Mouse (Mus musculus): Measurements from ENCODE around the gene Rab28.
"Not testable (repeated sequence)": the region's sequence is repeated elsewhere in the genome, so short reads cannot be mapped to it uniquely, and the experiment has no call there.

Rab28 gene

GRCm38 (mm10) chr5:41708051-41708630 is at the start of gene Rab28:
Gene Rab28, minus strand, starts transcription at chr5:41708157.
- DNase-seq (ENCODE audit: low spot score in 2 of 2), result peak; percentile 94 to 98

- no peak for DNase-seq (ENCODE audit: low spot score in 2 of 2)
These were observed 49.4 kb upstream of the Rab28 start for GRCm38 (mm10) chr5:41757338-41757737.

GRCm38 (mm10) chr5:41756396-41756795 is 48.4 kb upstream of the Rab28 start:
- DNase-seq (ENCODE audit: low spot score in 2 of 2), result no peak

GRCm38 (mm10) chr5:41755373-41755960 is 47.5 kb upstream of the Rab28 start:
- no peak for DNase-seq (ENCODE audit: low spot score in 2 of 2)

GRCm38 (mm10) chr5:41754836-41755235 is 46.9 kb upstream of the Rab28 start:
- no peak for DNase-seq (ENCODE audit: low spot score in 2 of 2)

- DNase-seq (ENCODE audit: low spot score in 2 of 2), result no peak
These were observed 46.3 kb upstream of the Rab28 start for GRCm38 (mm10) chr5:41754226-41754775.

GRCm38 (mm10) chr5:41752721-41753120 is 44.8 kb upstream of the Rab28 start:
- DNase-seq (ENCODE audit: low spot score in 2 of 2), result no peak

- DNase-seq (ENCODE audit: low spot score in 2 of 2), result no peak
These were observed 37.2 kb upstream of the Rab28 start for GRCm38 (mm10) chr5:41744898-41745780.

- DNase-seq (ENCODE audit: low spot score in 2 of 2), result no peak
These were observed 36.3 kb upstream of the Rab28 start for GRCm38 (mm10) chr5:41744234-41744633.

GRCm38 (mm10) chr5:41738817-41739216 is 30.9 kb upstream of the Rab28 start:
- DNase-seq (ENCODE audit: low spot score in 2 of 2), result no peak

GRCm38 (mm10) chr5:41737039-41737438 is 29.1 kb upstream of the Rab28 start:
- DNase-seq (ENCODE audit: low spot score in 2 of 2), result no peak

- DNase-seq (ENCODE audit: low spot score in 2 of 2), result no peak
These were observed 19.1 kb upstream of the Rab28 start for GRCm38 (mm10) chr5:41727017-41727416.

- DNase-seq (ENCODE audit: low spot score in 2 of 2), result no peak
These were observed 17.6 kb upstream of the Rab28 start for GRCm38 (mm10) chr5:41725573-41725972.

GRCm38 (mm10) chr5:41707115-41708015 is 592 bp downstream of the Rab28 start:
- peak in 1 of 2 experiments; percentile 33 for DNase-seq (ENCODE audit: low spot score in 2 of 2)

- DNase-seq (ENCODE audit: low spot score in 2 of 2), result no peak
These were observed 1.2 kb downstream of the Rab28 start for GRCm38 (mm10) chr5:41706777-41707114.

- DNase-seq (ENCODE audit: low spot score in 2 of 2), result not testable (repeated sequence)
These were observed 6.9 kb downstream of the Rab28 start for GRCm38 (mm10) chr5:41701085-41701484.

- DNase-seq (ENCODE audit: low spot score in 2 of 2), result no peak
These were observed 10.0 kb downstream of the Rab28 start for GRCm38 (mm10) chr5:41697958-41698357.

- DNase-seq (ENCODE audit: low spot score in 2 of 2), result no peak
These were observed 22.9 kb downstream of the Rab28 start for GRCm38 (mm10) chr5:41685016-41685415.

- DNase-seq (ENCODE audit: low spot score in 2 of 2), result no peak
These were observed 24.0 kb downstream of the Rab28 start for GRCm38 (mm10) chr5:41683976-41684375.

- no peak for DNase-seq (ENCODE audit: low spot score in 2 of 2)
These were observed 41.9 kb downstream of the Rab28 start for GRCm38 (mm10) chr5:41666012-41666411.

GRCm38 (mm10) chr5:41636793-41637192 is 71.2 kb downstream of the Rab28 start:
- no peak for DNase-seq (ENCODE audit: low spot score in 2 of 2)
